Mouse (Mus musculus): ENCODE measurements around the gene Fh1. TPM values are rescaled to one million over a fixed set of nuclear protein-coding genes. Genes with fewer than 3 reads are reported as not detected.
A peak's percentile ranks its signal among the peaks of the same experiment; 100 is the strongest.

The Fh1 gene
- polyA plus RNA-seq, 1 experiment from 2014 or later: 122 TPM

GRCm38 (mm10) chr1:175608708-175609107, 16.7 kb downstream of the Fh1 start:
- Histone ChIP-seq H3K4me3 (no peak overlapping the region), H3K27ac (replicated peaks) (no peak overlapping the region), H3K9me3 (no peaks in the 10 kb centered on the region), H3K4me1 (no peaks in the 10 kb centered on the region), H3K36me3 (replicated peaks) (peaks cover 97% of the 10 kb centered on the region), H3K27me3 (replicated peaks; ENCODE audit: low read depth, poor library complexity, severe bottlenecking) (no peaks in the 10 kb centered on the region)
- no peak for DNase-seq (ENCODE audit: low spot score)
- WGBS: 94% methylated on average over 3 of the region's 3 CpGs

DNA sequence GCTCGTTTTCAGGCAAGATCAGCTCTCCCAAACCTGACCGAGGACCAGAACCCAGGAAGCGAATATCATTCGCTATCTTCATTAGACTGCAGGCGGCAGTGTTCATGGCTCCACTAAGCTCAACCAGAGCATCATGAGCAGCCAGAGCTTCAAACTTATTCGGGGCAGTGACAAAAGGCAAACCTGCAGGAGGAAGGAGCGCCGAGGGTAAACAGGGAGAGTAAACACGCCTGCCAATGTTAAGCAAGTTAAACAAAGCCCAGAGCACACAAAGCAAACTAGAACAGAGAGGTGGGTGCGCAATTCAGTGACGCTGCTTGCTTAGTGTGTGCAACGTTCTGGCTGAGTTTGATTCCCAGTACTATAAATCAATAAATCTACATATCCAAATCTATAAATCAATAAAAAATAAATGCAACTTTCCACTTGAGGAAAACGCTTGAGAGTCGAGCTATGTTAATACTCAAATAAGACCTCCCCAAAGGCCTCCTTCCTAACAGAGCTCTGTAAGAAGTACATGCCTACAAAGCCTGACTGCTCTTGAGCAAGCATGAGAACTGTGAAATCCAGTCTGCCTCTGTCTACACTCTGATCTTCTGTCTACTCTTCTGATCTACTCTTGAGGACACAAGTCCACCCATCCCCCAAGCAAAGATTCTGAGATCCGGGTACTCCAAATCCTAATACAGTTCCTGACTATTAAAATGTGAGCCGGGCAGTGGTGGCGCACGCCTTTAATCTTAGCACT, 17.4 kb downstream of the Fh1 start:
- no peaks in the 10 kb centered on the region for H3K4me1 ChIP-seq
- H3K27me3 ChIP-seq (replicated peaks; ENCODE audit: low read depth, poor library complexity, severe bottlenecking): no peaks in the 10 kb centered on the region
- no peak for DNase-seq (ENCODE audit: low spot score)
- H3K4me3 ChIP-seq: no peak overlapping the region
- no peaks in the 10 kb centered on the region for H3K9me3 ChIP-seq
- WGBS: 93% methylated on average over 18 of the region's 18 CpGs
- no peak overlapping the region for H3K27ac ChIP-seq (replicated peaks)
- peaks cover 97% of the 10 kb centered on the region for H3K36me3 ChIP-seq (replicated peaks)

DNA sequence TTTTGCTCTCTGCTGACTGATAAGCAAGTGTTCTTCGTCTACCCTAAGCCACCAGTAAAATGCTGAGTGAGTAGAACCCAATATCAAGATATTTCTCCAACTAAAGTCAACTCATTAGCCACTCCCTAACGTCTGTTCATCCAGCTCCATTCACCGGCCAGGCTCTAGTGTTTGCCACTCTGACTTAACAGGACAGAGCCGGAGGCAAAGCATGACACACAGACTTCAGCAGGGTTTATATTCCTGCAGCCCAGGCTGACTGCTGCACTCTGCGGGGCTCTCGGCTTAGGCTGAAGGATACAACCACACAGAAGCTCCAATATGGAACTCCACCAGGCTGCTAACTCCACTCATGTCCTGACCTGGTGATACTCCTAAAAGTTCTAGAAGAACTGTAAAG, 18.1 kb downstream of the Fh1 start:
- no peaks in the 10 kb centered on the region for H3K4me1 ChIP-seq
- no peaks in the 10 kb centered on the region for H3K9me3 ChIP-seq
- 94% methylated on average over 6 of the region's 6 CpGs for WGBS
- DNase-seq (ENCODE audit: low spot score): no peak
- H3K36me3 ChIP-seq (replicated peaks): peaks cover 97% of the 10 kb centered on the region
- H3K27me3 ChIP-seq (replicated peaks; ENCODE audit: low read depth, poor library complexity, severe bottlenecking): no peaks in the 10 kb centered on the region
- H3K27ac ChIP-seq (replicated peaks): no peak overlapping the region
- no peak overlapping the region for H3K4me3 ChIP-seq

DNA sequence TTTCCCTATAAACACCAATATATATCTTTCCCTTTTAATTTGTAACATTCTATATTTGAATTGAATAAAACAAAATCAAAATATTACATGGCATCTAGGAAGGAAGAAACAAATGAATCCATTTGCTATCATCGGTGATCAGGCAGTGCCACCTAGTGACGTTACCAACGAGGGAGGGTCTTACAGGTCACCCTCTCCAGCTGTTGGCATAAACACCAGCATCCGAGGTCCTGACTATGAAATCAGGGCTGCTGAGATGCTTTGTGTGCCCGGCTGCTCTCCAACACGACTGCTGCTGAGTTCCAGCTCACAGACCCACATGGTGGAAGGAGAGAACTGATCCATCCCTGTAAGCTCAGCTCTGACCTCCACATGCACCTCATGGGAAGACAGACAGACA, 22.0 kb downstream of the Fh1 start:
- no peaks in the 10 kb centered on the region for H3K4me1 ChIP-seq
- H3K4me3 ChIP-seq: no peak overlapping the region
- H3K27ac ChIP-seq (replicated peaks): no peak overlapping the region
- no peaks in the 10 kb centered on the region for H3K27me3 ChIP-seq (replicated peaks; ENCODE audit: low read depth, poor library complexity, severe bottlenecking)
- H3K9me3 ChIP-seq: no peaks in the 10 kb centered on the region
- H3K36me3 ChIP-seq (replicated peaks): peaks cover 86% of the 10 kb centered on the region
- 78% methylated on average over 6 of the region's 6 CpGs for WGBS
- DNase-seq (ENCODE audit: low spot score): peak; percentile 14

- WGBS: 92% methylated on average over 11 of the region's 11 CpGs
- H3K4me3 ChIP-seq: no peak overlapping the region
- no peak overlapping the region for H3K27ac ChIP-seq (replicated peaks)
- H3K9me3 ChIP-seq: no peaks in the 10 kb centered on the region
- peaks cover 74% of the 10 kb centered on the region for H3K36me3 ChIP-seq (replicated peaks)
- H3K4me1 ChIP-seq: no peaks in the 10 kb centered on the region
- no peaks in the 10 kb centered on the region for H3K27me3 ChIP-seq (replicated peaks; ENCODE audit: low read depth, poor library complexity, severe bottlenecking)
- DNase-seq (ENCODE audit: low spot score): no peak
Measured at GRCm38 (mm10) chr1:175602231-175602630, 23.2 kb downstream of the Fh1 start.

- H3K27ac ChIP-seq (replicated peaks): no peak overlapping the region
- H3K36me3 ChIP-seq (replicated peaks): no peaks in the 10 kb centered on the region
- no peak for DNase-seq (ENCODE audit: low spot score)
- whole genome bisulfite sequencing: 80% methylated on average over 1 of the region's 1 CpGs
- no peaks in the 10 kb centered on the region for H3K9me3 ChIP-seq
- no peaks in the 10 kb centered on the region for H3K27me3 ChIP-seq (replicated peaks; ENCODE audit: low read depth, poor library complexity, severe bottlenecking)
- H3K4me3 ChIP-seq: no peak overlapping the region
- no peaks in the 10 kb centered on the region for H3K4me1 ChIP-seq
Measured at GRCm38 (mm10) chr1:175592832-175593231, 32.6 kb downstream of the Fh1 start.

DNA sequence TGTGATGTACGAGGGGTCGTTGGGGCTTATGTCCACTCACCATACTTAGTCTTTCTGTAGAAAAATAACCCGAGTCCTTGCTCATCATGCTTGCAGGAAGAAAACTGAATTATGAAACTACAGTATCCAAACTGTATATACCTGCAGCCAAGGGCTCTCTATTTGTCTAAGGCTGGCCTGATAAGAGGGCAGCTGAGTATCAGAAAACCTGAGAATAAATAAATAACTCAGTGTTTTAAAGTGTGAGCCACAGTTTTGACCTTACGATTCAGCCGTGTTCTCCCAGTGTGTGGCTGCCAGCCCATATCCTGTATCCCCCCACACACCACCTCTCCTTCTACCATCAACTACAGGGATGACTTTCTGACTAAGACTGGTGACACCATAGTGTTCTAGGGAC, 38.8 kb downstream of the Fh1 start:
- H3K27me3 ChIP-seq (replicated peaks; ENCODE audit: low read depth, poor library complexity, severe bottlenecking): no peaks in the 10 kb centered on the region
- no peaks in the 10 kb centered on the region for H3K36me3 ChIP-seq (replicated peaks)
- no peak overlapping the region for H3K27ac ChIP-seq (replicated peaks)
- H3K9me3 ChIP-seq: no peaks in the 10 kb centered on the region
- WGBS: 88% methylated on average over 5 of the region's 5 CpGs
- no peak overlapping the region for H3K4me3 ChIP-seq
- H3K4me1 ChIP-seq: no peaks in the 10 kb centered on the region
- DNase-seq (ENCODE audit: low spot score): no peak

GRCm38 (mm10) chr1:175585267-175585666, 40.2 kb downstream of the Fh1 start:
- Histone ChIP-seq H3K9me3 (no peaks in the 10 kb centered on the region), H3K27ac (replicated peaks) (no peak overlapping the region), H3K27me3 (replicated peaks; ENCODE audit: low read depth, poor library complexity, severe bottlenecking) (no peaks in the 10 kb centered on the region), H3K4me1 (no peaks in the 10 kb centered on the region), H3K4me3 (no peak overlapping the region), H3K36me3 (replicated peaks) (no peaks in the 10 kb centered on the region)
- WGBS: 77% methylated on average over 2 of the region's 2 CpGs
- DNase-seq (ENCODE audit: low spot score): no peak

DNA sequence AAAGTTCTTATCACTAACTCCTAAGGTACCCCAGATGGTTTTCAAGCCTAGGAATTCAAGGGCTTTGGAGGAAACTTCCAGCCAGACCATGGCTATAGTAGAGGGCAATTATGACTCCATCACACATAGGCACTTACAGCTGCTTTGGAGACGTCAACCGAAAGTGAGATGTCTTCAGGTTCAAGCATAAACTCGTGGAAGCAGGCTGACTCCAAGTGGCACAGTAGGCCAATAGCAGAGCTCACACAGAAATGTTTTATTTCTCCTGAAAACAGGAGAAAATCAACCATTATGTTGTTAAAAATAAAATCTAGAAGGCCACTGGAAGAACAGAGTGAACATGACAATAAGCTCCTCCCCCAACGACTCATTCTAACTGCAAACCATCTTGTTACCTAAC, 42.6 kb downstream of the Fh1 start:
- Histone ChIP-seq H3K4me1 (no peaks in the 10 kb centered on the region), H3K9me3 (no peaks in the 10 kb centered on the region), H3K27me3 (replicated peaks; ENCODE audit: low read depth, poor library complexity, severe bottlenecking) (no peaks in the 10 kb centered on the region), H3K36me3 (replicated peaks) (no peaks in the 10 kb centered on the region), H3K27ac (replicated peaks) (no peak overlapping the region), H3K4me3 (no peak overlapping the region)
- 87% methylated on average over 4 of the region's 4 CpGs for WGBS
- no peak for DNase-seq (ENCODE audit: low spot score)

- Histone ChIP-seq H3K9me3 (no peaks in the 10 kb centered on the region), H3K36me3 (replicated peaks) (no peaks in the 10 kb centered on the region), H3K27me3 (replicated peaks; ENCODE audit: low read depth, poor library complexity, severe bottlenecking) (no peaks in the 10 kb centered on the region), H3K27ac (replicated peaks) (no peak overlapping the region), H3K4me3 (no peak overlapping the region), H3K4me1 (no peaks in the 10 kb centered on the region)
- DNase-seq (ENCODE audit: low spot score): no peak
- WGBS: 84% methylated on average over 7 of the region's 7 CpGs
Measured at GRCm38 (mm10) chr1:175580346-175580745, 45.1 kb downstream of the Fh1 start.

DNA sequence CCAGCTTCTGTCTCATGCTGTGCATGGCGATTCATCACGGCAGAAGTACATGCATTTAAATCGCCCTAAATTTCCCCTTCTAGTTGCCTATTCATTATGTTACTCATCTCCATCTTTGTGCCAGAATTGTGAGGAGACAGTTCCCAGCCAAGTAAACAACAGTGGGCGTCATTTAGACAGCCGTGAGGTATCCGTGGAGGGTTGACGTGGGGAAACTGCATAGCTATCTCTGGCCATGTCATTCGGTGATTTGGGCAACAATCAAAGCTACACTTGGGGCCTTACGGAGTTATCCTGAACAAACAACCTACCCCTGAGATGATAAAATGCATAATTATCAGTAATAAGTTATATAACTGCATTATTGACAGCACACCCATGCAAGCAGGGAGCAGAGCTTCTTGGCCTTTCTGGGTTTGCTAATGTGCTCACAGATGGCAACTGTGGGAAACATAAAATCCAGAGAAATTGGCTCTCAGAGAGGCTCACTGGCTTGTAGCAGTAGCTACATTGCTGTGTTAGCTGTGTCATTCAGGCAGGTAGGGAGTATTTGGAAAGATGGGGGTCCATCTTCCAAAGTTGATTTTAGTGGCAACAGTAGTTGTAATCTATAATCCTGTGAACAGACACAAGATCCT, 45.7 kb downstream of the Fh1 start:
- no peak overlapping the region for H3K4me3 ChIP-seq
- no peak overlapping the region for H3K27ac ChIP-seq (replicated peaks)
- DNase-seq (ENCODE audit: low spot score): no peak
- H3K9me3 ChIP-seq: no peaks in the 10 kb centered on the region
- no peaks in the 10 kb centered on the region for H3K27me3 ChIP-seq (replicated peaks; ENCODE audit: low read depth, poor library complexity, severe bottlenecking)
- H3K36me3 ChIP-seq (replicated peaks): no peaks in the 10 kb centered on the region
- H3K4me1 ChIP-seq: no peaks in the 10 kb centered on the region
- 91% methylated on average over 9 of the region's 9 CpGs for WGBS

DNA sequence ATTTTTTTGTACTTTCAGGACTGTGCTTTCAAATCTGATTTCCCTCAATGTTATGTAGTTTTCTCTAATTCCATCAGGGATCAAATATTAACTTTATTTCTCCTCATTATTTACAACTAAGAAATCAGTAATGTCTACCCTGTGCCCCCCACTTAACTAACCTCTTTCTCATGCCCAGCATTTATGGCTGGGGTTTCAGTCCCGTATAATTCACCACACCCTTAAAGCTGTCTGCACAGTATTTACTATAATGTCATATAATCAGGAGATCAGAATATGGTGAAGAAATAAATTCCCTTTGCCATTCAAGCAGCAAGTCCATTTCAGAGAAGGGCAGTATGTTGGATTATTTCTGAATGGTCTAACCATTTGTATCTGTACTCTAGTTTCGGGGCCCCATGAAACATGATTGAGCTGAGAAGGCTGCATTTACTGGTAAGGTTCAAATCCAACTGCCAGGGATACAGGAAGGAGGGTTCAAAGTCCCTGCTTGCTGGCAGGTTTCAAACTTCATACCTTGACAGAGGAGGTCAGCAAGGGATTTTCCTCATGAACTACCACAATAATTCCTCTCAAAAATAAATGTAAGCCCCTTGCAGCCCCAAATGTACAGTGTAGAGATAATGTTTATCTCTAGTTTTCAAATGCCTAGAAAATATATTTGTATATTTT, 46.9 kb downstream of the Fh1 start:
- H3K27me3 ChIP-seq (replicated peaks; ENCODE audit: low read depth, poor library complexity, severe bottlenecking): no peaks in the 10 kb centered on the region
- H3K9me3 ChIP-seq: no peaks in the 10 kb centered on the region
- no peak for DNase-seq (ENCODE audit: low spot score)
- 91% methylated on average over 2 of the region's 2 CpGs for WGBS
- H3K36me3 ChIP-seq (replicated peaks): no peaks in the 10 kb centered on the region
- no peak overlapping the region for H3K4me3 ChIP-seq
- H3K27ac ChIP-seq (replicated peaks): no peak overlapping the region
- no peaks in the 10 kb centered on the region for H3K4me1 ChIP-seq

DNA sequence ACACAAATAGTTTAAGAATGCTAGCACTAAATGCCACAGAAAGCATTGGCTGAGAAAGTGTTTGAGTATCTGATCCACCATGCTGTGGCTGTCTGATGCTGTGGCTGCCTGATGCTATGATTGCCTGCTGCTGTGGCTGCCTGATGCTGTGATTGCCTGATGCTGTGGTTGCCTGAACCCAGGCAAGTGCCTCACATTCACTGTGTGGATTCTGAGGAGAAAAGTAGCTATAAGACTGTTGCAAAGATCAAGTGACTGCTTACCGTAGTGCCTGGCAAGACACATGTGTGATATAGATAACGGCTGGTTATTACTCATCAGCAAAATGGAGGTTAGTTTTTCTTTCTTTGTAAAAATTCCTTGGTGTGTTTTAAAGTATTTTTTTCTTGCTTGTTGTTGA, 51.3 kb downstream of the Fh1 start:
- WGBS: 92% methylated on average over 2 of the region's 2 CpGs
- H3K36me3 ChIP-seq (replicated peaks): no peaks in the 10 kb centered on the region
- H3K4me1 ChIP-seq: no peaks in the 10 kb centered on the region
- H3K4me3 ChIP-seq: no peak overlapping the region
- H3K9me3 ChIP-seq: no peaks in the 10 kb centered on the region
- H3K27me3 ChIP-seq (replicated peaks; ENCODE audit: low read depth, poor library complexity, severe bottlenecking): no peaks in the 10 kb centered on the region
- no peak for DNase-seq (ENCODE audit: low spot score)
- H3K27ac ChIP-seq (replicated peaks): no peak overlapping the region

Data from embryonic facial prominence, embryonic 10.5 days (tissue).